Mouse (Mus musculus) lung, embryonic 16.5 days (tissue): ENCODE data around the gene Mark2. TPM values are rescaled to one million over a fixed set of nuclear protein-coding genes. Genes with fewer than 3 reads are reported as not detected.

ENCODE experiments used
- ATAC-seq: fragments of 200-750 bp; cut with Nextera tagmentation; 2 replicates; pipeline ENCODE4 v1.8.0; 2017; ENCODE audit warnings: low read depth, mild to moderate bottlenecking, moderate library complexity
- H3K27ac ChIP-seq: fragments of 300-500 bp; sonication (generic); 2 replicates; pipeline ENCODE4 v1.5.1; 2014; ENCODE audit warnings: mild to moderate bottlenecking, control low read depth, low read length
- H3K27me3 ChIP-seq: fragments of 300-500 bp; sonication (generic); 2 replicates; pipeline ENCODE4 v1.6.1; 2014; ENCODE audit warnings: low read depth, low read length, mixed read lengths; ENCODE audit not compliant: control insufficient read depth, insufficient read depth
- H3K36me3 ChIP-seq: fragments of 300-500 bp; sonication (generic); 2 replicates; pipeline ENCODE4 v1.6.1; 2014; ENCODE audit warnings: low read length; ENCODE audit not compliant: control insufficient read depth, insufficient read depth
- H3K4me1 ChIP-seq: fragments of 300-500 bp; sonication (generic); replicated peaks from 2 replicates; pipeline ENCODE4 v1.6.1; 2014; ENCODE audit warnings: low read length, mixed read lengths; ENCODE audit not compliant: control insufficient read depth, insufficient read depth
- H3K4me2 ChIP-seq: fragments of 300-500 bp; sonication (generic); 2 replicates; pipeline ENCODE4 v1.6.1; 2014; ENCODE audit warnings: low read depth, low read length, control low read depth
- H3K4me3 ChIP-seq: fragments of 300-500 bp; sonication (generic); 2 replicates; pipeline ENCODE4 v1.5.1; 2014; ENCODE audit warnings: mild to moderate bottlenecking, low read length, control low read depth
- H3K9ac ChIP-seq: fragments of 300-500 bp; sonication (generic); 2 replicates; pipeline ENCODE4 v1.6.1; 2014; ENCODE audit warnings: low read length, control low read depth
- H3K9me3 ChIP-seq: fragments of 300-500 bp; sonication (generic); 2 replicates; pipeline ENCODE4 v1.6.1; 2016; ENCODE audit warnings: low read length; ENCODE audit not compliant: control insufficient read depth
- WGBS: fragments of 180-500 bp; shearing (Covaris S2); extraction: QIAGEN DNeasy Blood & Tissue Kit; methylation state at CpG from one replicate; pipeline ENCODE4 v1.1.7; 2014; 5-methylcytosine and 5-hydroxymethylcytosine counted together
- polyA plus RNA-seq: library from polyadenylated mRNA; unstranded; fragments of >200 nt; fragmentation: Nextera tagmentation; extraction: Ambion mirVana; gene quantifications from 2 replicates; pipeline ENCODE4 v1.2.1, GENCODE M21; 2015

Mark2 gene
- polyA plus RNA-seq, 1 experiment from 2014 or later: 33.4 TPM

DNA sequence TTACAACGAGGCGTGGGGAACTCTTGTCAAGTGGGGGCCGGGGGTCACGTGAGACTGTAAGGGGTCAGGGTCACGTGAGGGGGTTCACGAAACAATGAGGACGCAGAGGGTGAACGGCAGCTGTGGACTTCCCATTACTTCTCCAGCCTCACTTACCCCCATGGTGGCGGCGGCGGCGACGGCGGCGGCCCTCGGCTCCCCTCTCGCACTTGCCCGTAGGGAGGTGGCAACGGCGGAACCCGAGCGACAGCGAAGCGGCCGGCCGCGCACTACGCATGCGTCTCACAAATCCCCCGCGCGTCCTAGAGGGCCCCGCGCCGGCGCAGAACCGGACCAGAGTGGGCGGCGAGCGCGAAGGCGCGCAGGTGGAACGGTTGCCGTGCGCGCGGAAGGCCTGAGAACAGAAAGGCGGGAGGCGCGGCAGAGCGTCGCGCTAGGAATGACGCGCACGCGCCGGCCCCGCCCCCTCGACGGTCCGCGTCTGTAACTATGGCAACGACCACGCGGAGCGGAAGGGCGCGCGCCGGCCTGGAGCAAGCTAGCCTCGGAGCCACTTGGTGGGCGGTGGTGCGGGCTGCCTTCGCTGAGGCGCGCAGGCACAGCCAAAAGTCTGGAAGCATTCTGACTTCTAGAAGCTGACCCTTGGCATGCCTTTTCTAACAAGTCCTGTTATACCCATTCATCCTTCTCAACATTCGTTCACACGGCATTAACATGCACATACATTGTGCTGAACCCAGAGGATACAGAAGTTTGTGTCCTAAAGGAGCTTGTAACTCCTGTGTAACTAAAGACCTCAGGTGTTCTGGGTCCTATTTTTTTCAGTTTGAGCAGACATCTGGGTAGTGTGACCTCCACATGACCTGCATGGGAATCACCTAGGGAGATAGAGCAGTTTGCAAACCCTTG is 100.6 kb downstream of the Mark2 start, which contains the start of gene Naa40:
Naa40 (minus strand) TSS at position 402 of the 909 bp plus-strand sequence.
- peak within 1 kb of the TSS; percentile 81 for H3K9ac ChIP-seq
- peak within 1 kb of the TSS; percentile 59 for H3K4me2 ChIP-seq
- H3K4me1 ChIP-seq: peaks cover 8% of the 10 kb centered on the region
- H3K4me3 ChIP-seq: peak within 1 kb of the TSS; percentile 77
- peak; percentile 95 for ATAC-seq
- H3K27me3 ChIP-seq: no peaks in the 10 kb centered on the region
- peak within 1 kb of the TSS; percentile 78 for H3K27ac ChIP-seq
- no peaks in the 10 kb centered on the region for H3K9me3 ChIP-seq
- H3K36me3 ChIP-seq: 0 out of 2 replicates have a peak, but pooled peaks cover 4% of the 10 kb centered on the region
- WGBS: under 1% methylated on average over 79 of the region's 80 CpGs

DNA sequence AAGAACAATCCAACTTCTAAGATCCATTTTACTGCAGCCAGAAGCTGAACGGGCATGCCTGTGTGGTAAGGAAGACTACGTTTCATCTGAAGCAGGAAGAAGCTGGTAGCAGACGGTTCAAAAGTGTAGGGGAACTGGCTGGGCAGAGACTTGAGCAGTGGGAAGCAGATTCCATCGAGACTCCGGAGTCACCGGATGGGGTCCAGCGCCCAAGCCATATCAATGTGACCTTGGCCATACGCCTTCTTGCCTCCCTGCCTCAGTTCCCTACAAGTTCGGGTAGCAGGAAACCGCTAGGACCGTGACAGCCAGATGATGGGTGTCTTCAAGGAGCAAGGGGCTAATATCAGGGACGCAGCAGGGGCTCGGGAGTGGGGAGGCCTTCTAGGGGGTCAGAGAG is 101.4 kb downstream of the Mark2 start:
- no peaks in the 10 kb centered on the region for H3K27me3 ChIP-seq
- peak overlapping the region; percentile 77 for H3K4me3 ChIP-seq
- H3K27ac ChIP-seq: 0 out of 2 replicates have a peak overlapping the region, but pooled peaks have one; percentile 0
- H3K9ac ChIP-seq: peak overlapping the region; percentile 81
- WGBS: under 1% methylated on average over 13 of the region's 13 CpGs
- 0 out of 2 replicates have a peak, but pooled peaks cover 4% of the 10 kb centered on the region for H3K36me3 ChIP-seq
- H3K4me2 ChIP-seq: peak overlapping the region; percentile 59
- no peaks in the 10 kb centered on the region for H3K9me3 ChIP-seq
- peaks cover 8% of the 10 kb centered on the region for H3K4me1 ChIP-seq
- ATAC-seq: no peak

DNA sequence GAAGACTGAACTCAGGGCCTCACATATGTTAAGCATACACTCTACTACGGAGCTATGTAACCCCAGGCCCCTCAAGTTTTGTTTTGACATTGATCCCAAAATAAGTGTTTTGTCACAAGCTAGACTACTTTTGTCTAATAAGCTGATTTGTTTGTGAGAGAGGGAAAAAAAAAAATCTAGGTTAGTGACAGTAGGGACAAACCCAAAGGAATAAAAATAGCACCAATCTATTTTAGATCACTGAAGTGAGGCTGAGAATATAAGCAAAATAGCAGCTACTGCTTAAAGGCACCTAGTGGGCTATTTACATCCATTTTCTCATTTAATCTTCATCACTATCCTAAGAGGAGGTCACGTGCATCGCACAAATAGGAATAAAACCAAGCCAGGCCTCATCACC is 102.1 kb downstream of the Mark2 start:
- no peaks in the 10 kb centered on the region for H3K27me3 ChIP-seq
- H3K9me3 ChIP-seq: no peaks in the 10 kb centered on the region
- peak overlapping the region; percentile 59 for H3K4me2 ChIP-seq
- peaks cover 8% of the 10 kb centered on the region for H3K4me1 ChIP-seq
- H3K27ac ChIP-seq: no peak overlapping the region
- peak overlapping the region; percentile 77 for H3K4me3 ChIP-seq
- ATAC-seq: no peak
- H3K9ac ChIP-seq: peak overlapping the region; percentile 81
- WGBS: 86% methylated on average over 3 of the region's 3 CpGs
- 0 out of 2 replicates have a peak, but pooled peaks cover 4% of the 10 kb centered on the region for H3K36me3 ChIP-seq

DNA sequence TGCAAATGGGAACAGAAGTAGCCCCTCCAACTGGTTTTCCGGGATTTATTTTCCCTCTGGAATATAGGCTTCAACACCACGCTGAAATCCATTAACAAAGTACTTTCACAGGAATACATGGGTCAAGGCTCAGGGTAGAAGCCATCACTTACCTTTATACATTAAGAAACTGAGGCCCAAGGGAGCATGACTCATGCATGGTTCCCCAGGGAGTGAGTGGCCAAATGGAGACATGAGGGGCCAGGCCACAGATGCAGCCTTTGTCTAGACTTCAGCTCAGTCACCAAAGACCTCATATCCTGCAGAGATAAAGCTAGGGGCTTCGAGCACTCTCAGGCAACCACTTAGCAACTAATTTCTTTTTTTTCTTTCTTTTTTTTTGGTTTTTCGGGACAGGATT is 104.9 kb downstream of the Mark2 start:
- Histone ChIP-seq H3K9ac (no peak overlapping the region), H3K4me2 (no peak overlapping the region), H3K36me3 (peaks cover 4% of the 10 kb centered on the region; the same call in 1 of the 2 replicates), H3K9me3 (no peaks in the 10 kb centered on the region), H3K4me1 (peaks cover 8% of the 10 kb centered on the region), H3K27ac (no peak overlapping the region), H3K4me3 (no peak overlapping the region), H3K27me3 (no peaks in the 10 kb centered on the region)
- no peak for ATAC-seq
- 82% methylated on average over 4 of the region's 4 CpGs for WGBS

- no peaks in the 10 kb centered on the region for H3K27me3 ChIP-seq
- WGBS: 95% methylated on average over 2 of the region's 2 CpGs
- peaks cover 4% of the 10 kb centered on the region; the same call in 1 of the 2 replicates for H3K36me3 ChIP-seq
- no peak for ATAC-seq
- H3K27ac ChIP-seq: no peak overlapping the region
- H3K4me1 ChIP-seq: peaks cover 6% of the 10 kb centered on the region
- H3K4me3 ChIP-seq: no peak overlapping the region
- H3K4me2 ChIP-seq: no peak overlapping the region
- H3K9ac ChIP-seq: no peak overlapping the region
- no peaks in the 10 kb centered on the region for H3K9me3 ChIP-seq
Measured at GRCm38 (mm10) chr19:7236011-7236410, 105.6 kb downstream of the Mark2 start.

- no peak for ATAC-seq
- 88% methylated on average over 9 of the region's 9 CpGs for WGBS
- Histone ChIP-seq H3K36me3 (peaks cover 4% of the 10 kb centered on the region; the same call in 1 of the 2 replicates), H3K9ac (no peak overlapping the region), H3K9me3 (no peaks in the 10 kb centered on the region), H3K27ac (no peak overlapping the region), H3K4me1 (peaks cover 6% of the 10 kb centered on the region), H3K4me2 (no peak overlapping the region), H3K27me3 (no peaks in the 10 kb centered on the region), H3K4me3 (no peak overlapping the region)
Measured at GRCm38 (mm10) chr19:7235461-7235860, 106.2 kb downstream of the Mark2 start.

- Histone ChIP-seq H3K4me1 (peaks cover under 1% of the 10 kb centered on the region; the same call in 1 of the 2 replicates), H3K9me3 (no peaks in the 10 kb centered on the region), H3K36me3 (peaks cover 7% of the 10 kb centered on the region), H3K9ac (no peak overlapping the region), H3K4me3 (no peak overlapping the region), H3K27ac (no peak overlapping the region), H3K27me3 (no peaks in the 10 kb centered on the region), H3K4me2 (no peak overlapping the region)
- WGBS: 52% methylated on average over 8 of the region's 8 CpGs
- peak; percentile 88 for ATAC-seq
Measured at GRCm38 (mm10) chr19:7234537-7235221, 107.0 kb downstream of the Mark2 start.

- no peaks in the 10 kb centered on the region for H3K9me3 ChIP-seq
- H3K36me3 ChIP-seq: peaks cover 21% of the 10 kb centered on the region
- no peaks in the 10 kb centered on the region for H3K4me1 ChIP-seq
- no peak overlapping the region for H3K4me2 ChIP-seq
- H3K4me3 ChIP-seq: no peak overlapping the region
- WGBS: 77% methylated on average over 6 of the region's 6 CpGs
- no peak overlapping the region for H3K9ac ChIP-seq
- no peak for ATAC-seq
- H3K27me3 ChIP-seq: no peaks in the 10 kb centered on the region
- no peak overlapping the region for H3K27ac ChIP-seq
Measured at GRCm38 (mm10) chr19:7226511-7226914, 115.1 kb downstream of the Mark2 start.
